Mouse (Mus musculus): ENCODE data around the gene Mfge8.

The Mfge8 gene

DNA sequence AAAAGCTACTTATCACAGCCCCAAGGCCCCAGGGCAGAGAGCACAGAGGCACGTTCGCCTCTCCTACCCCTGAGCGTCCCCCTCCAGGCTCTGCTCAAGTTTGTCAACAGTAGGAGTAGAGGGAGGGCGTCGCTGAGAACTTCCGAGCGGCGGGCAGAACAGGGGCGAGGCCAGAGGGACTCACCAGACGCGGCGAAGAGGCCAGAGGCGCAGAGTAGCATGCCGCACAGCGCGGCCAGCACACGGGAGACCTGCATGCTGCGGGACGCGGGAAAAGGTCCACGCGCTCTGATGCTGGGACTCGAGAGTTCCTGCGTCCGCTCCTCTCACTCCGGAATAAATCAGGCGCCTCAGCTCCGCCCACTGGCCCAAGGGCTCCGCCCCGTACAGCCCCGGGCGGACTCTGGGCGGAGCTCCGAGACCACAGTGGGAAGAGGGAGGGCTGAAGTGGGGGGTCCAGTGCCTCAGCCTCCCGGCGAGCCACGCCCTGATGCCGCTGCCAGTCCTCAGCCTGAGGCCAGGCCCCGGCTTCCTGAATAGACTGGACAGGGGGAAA, at the start of gene Mfge8:
Gene Mfge8 (minus strand): TSS at position 350 of the 556 bp plus-strand sequence.
- peak; percentile 82 to 85 for DNase-seq

- DNase-seq, result no peak
Measured at GRCm38 (mm10) chr7:79194560-79195413, 45.9 kb upstream of the Mfge8 start.

DNA sequence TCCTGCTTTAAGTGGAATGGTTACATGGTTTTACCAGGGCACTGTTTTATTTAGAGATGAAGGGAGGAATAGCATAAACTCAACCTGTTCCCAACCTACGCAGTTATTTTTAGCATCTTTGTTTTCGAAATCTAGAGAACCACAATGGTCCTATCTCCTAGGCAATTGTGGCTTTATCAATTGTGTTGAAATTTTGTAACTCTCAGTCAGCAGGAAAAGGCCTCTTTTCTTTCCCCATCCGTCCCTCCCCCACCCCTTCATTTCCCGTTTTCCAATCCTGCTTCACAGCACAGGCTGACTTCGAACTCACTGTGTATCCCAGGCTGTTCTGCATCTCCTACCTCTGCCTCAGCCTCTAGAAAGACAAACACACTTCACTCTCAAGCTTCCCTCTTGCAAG, 45.1 kb upstream of the Mfge8 start:
- no peak for DNase-seq

DNA sequence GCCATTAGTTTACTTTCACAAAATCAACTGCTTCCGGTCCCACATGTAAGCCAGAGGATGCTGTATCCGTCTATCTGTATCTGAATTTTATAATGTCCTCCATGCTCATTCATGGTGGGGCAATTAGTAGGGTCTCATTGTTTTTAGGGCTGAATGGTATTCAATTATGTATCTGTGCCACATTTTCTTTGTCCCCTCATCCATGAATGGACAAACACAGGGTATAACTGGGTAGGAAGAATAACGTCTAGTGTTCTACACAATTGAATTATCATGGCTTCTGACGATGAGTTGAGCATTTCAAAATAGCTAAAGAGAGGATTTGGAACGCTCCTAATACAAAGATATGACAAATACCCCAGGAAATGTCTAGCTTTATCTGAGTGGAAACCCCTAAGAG, 42.6 kb upstream of the Mfge8 start:
- DNase-seq, result no peak

- peak; percentile 33 to 45 for DNase-seq
Measured at GRCm38 (mm10) chr7:79190592-79190991, 41.7 kb upstream of the Mfge8 start.

DNA sequence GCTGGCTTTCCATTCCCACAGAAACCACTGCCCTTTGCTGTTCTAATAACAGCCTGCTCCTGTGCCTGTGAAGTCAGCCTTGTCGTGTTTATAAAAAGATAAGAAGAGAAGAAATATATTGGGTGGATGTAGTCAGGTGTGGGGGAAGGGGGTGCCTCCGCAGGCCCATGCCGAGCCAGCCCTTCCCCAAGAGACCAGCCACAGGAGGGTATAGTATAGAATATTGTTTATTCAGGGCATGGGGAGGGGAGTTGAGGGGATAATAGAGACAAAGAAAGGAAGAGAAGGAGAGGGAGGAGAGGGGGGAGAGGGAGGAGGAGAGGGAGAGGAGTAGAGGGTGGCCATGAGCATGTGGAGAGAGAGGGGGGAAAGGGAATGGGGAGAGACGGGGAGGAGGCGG, 40.4 kb upstream of the Mfge8 start:
- DNase-seq, result no peak

DNA sequence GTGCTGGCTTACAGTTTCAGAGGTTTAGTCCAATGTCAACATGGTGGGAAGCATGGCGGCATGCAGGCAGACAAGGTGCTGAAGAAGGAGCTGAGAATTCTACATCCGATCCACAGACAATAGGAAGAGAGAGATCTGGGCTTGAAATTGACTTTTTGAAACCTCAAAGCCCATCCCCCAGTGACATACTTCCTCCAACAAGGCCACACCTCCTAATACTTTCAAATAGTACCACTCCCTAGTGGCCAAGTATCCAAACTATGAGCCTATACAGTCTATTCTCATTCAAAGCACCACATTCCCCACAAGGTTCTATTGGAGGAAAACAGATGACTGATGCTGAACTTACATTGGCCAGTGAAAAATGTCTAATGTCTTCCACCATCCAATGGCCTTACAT, 38.7 kb upstream of the Mfge8 start:
- DNase-seq, result no peak

DNA sequence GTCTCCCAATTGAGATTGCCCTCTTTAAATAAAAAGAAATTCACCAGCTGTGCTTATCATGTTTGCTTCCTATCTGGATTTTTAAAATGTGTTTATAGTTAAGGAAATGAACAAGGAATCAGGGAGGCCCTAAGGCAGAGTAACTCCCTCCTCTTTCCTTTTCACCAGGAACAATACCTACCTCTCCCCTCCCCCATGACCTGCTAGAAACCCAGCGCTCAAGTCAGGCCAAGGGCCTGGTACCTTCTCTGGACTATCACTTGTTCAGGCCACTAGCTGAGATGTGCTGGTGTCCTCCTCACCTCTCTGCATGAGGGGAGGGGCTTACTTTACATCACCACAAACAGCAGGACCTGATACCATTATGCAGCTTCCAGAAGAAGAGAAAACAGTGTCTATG, 34.6 kb upstream of the Mfge8 start:
- DNase-seq, result no peak

- DNase-seq, result no peak
Measured at GRCm38 (mm10) chr7:79173800-79174199, 24.9 kb upstream of the Mfge8 start.

- no peak for DNase-seq
Measured at GRCm38 (mm10) chr7:79171782-79172181, 22.9 kb upstream of the Mfge8 start.

- DNase-seq, result no peak
Measured at GRCm38 (mm10) chr7:79167006-79167562, 18.2 kb upstream of the Mfge8 start.

DNA sequence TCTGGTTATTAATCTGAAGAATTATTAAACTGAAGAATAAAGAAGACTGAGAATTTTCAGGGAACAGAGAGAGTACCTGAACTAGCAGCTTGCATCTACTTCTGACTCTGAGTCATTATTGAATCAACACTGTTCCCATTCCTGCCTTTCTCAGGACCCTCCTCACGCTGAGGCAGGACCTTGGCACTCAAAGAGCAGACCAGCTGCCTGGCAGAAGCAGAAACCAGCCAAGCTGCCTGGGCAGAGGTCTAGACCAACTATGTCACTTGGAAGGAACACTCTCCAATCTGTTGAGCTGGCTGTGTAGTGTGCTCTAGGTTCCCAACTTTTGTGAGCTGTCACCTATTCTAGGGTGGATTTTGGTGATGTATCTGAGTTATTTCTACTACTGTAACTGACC, 10.5 kb upstream of the Mfge8 start:
- no peak for DNase-seq

GRCm38 (mm10) chr7:79149522-79149921, 662 bp upstream of the Mfge8 start:
- no peak for DNase-seq

DNA sequence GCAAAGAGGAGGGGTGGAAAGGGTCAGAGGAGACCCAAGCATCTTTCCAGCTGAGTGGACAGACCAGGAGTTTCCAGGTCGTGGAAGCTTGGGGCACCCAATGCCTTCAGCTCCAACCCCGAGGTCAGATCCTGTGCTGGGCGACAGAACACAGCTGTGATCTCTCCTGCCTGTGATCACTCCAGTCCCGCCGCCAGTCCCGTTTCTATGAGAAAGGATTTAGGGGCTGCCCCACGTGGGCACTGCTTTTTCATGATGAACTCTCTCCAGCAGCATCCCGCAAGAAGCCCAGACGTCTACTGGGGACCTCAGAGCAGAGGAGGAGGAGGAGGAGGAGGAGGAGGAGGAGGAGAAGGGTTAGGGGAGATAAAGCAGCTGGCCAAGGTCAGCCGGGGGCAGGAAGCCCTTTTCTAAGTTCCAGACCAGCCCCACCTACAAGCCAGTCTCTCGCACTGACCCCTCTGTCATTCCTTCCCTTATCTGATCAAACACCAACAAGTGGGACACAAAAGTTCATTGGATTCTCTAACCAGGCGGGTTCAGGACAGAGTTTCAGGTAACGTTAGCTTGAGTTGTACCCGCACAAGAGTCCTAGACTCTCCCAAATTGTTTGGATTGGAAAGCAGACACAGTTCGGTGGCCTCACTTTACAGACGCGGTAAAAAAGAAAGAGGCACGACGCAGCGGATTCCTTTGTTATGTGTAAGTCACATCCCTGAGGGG, 768 bp downstream of the Mfge8 start:
- DNase-seq, result no peak

DNA sequence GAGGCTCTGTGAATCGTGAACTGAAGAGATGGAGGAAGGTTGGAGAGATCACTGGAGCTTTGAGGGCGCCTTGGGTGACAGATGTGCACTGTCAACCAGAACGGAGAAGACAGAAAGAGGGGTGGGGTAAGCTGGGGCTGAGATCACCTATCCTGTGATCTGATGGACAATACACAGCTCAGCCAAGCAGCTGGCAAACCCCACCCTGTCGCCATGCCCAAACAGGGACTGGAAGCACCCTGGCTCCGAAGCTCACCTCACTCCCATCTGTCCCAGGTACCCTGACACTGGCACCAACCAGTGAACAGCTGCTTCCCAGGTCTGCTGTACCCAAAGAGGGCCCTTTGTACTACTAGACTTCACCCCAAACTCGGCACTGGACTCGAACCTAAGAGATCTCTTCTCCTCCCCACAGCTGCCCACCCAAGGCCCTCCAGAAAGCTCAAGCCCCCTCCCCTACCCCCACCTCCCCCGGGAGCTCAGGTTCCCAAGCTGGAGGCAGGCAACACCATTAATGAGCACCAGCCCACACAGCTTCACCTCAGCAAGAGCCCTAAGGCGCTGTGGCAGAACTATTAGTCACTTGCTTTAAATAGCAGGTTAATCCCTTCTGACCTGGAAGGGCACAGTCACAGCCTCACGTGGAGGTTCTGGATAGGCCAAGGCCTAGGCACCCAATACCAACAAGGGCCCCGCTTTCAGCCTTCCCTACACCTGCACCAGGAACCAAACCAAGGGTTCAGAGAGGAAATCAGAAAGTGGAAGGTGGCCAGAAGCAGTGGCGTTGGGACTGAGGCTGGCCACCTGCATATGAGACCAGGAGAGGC, 1.6 kb downstream of the Mfge8 start:
- DNase-seq, result no peak

GRCm38 (mm10) chr7:79140897-79141296, 8.0 kb downstream of the Mfge8 start:
- DNase-seq, result peak; percentile 58 to 63

- DNase-seq, result no peak
Measured at GRCm38 (mm10) chr7:79139891-79140591, 8.8 kb downstream of the Mfge8 start.

DNA sequence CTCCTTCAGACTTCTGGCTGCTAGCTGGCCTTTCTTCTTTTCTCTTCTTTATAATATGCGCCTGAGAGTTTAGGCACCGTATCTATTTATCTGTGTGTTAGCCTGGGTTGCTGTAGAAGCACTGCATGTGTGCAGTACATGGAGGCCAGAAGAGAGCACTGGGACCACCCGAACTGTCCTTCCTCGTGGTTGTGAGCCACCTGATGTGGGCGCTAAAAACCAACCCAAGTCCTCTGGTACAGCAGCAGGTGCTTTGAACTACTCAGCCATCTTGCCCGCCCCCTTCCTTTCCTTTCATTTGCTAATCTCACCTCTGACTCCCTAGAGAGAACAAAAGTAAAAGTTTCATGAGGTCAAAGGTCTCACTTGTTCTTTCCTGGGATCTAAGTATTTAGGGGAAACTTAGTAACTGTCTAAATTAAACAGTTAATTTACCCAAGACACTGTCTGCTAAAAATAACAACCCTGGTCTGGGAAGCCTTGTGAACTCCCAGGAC, 9.5 kb downstream of the Mfge8 start:
- no peak for DNase-seq

DNA sequence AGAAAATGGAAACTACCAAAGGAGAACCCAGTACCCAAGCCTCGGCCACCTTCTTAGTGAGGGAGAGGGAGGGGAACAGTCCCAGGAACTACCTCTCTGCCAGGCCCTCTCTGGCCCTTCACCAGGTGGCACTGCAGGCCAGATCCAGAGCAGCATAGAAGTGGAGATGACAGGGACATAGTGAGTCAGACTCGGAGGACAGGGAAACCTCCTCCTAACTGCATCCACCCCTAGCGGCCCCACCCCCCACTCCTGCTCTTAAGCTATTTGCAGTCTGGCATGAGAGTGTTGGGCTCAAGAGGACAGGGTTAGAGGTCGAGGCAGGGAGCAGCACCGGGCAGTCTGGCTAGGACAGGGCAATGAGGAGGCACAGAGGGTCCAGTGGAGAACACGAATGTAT, 15.5 kb downstream of the Mfge8 start:
- no peak for DNase-seq

DNA sequence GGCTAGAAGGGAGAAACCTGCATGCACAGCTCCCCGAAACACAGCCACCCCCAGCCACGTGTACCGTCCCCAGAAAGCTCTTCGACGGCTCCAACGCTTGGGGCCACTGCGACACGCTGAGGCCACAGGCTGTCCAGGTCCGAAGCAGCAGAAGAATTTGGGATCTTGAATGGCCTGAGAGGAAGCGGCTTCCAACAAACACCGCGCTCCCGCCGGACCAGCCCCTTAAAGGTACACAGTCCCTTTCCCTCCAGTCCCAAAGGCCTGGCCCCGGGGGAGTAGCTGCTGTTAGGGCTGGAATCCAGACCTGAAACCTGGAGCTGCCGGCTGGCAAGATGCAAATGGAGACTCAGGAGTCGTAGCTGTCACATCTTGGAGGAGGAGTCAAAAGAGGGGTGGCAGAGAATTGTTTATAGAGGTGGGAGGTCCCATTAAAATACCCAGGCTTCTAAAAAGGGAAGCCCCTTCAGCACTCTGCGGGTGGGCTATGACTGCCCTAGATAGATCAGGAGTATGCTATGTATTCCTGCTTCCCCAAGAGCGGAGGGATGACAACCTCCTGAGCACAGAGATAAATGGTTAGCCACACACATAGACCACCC, 17.9 kb downstream of the Mfge8 start, which contains the start of gene Hapln3:
Gene Hapln3 (minus strand): TSS at position 176 of the 602 bp plus-strand sequence.
- no peak for DNase-seq

- no peak for DNase-seq
Measured at GRCm38 (mm10) chr7:79130385-79130784, 18.5 kb downstream of the Mfge8 start.

Measured in thymus, postnatal 36 days (tissue).